Mouse (Mus musculus) intestine, postnatal 0 days (tissue): ENCODE measurements at regions not wholly inside any gene's neighbourhood (a gene's known extent, or its start where the extent isn't known, plus 50 kb on each side); places are given as distances from the start of the nearest gene placed in this dataset.
"Not testable (repeated sequence)": the region's sequence is repeated elsewhere in the genome, so short reads cannot be mapped to it uniquely, and the experiment has no call there.

Source experiments
- ATAC-seq: fragments of 200-750 bp; cut with Nextera tagmentation; 2 replicates; pipeline ENCODE4 v1.8.0; 2017; ENCODE audit warnings: mild to moderate bottlenecking, moderate TSS enrichment, moderate library complexity
- H3K27ac ChIP-seq: fragments of 300-500 bp; sonication (generic); 2 replicates; pipeline ENCODE4 v1.5.1; 2014; ENCODE audit warnings: mild to moderate bottlenecking, low read depth, low read length, moderate library complexity
- H3K27me3 ChIP-seq: fragments of 300-500 bp; sonication (generic); replicated peaks from 2 replicates; pipeline ENCODE4 v1.6.1; 2014; ENCODE audit warnings: low read length, mixed read lengths; ENCODE audit not compliant: control insufficient read depth, insufficient read depth
- H3K36me3 ChIP-seq: fragments of 300-500 bp; sonication (generic); 2 replicates; pipeline ENCODE4 v1.6.1; 2014; ENCODE audit warnings: mild to moderate bottlenecking, moderate library complexity; ENCODE audit not compliant: control insufficient read depth, insufficient read depth
- H3K4me1 ChIP-seq: fragments of 300-500 bp; sonication (generic); replicated peaks from 2 replicates; pipeline ENCODE4 v1.6.1; 2014; ENCODE audit warnings: antibody characterized with exemption, low read length, mixed read lengths; ENCODE audit not compliant: control insufficient read depth, insufficient read depth
- H3K4me2 ChIP-seq: fragments of 300-500 bp; sonication (generic); replicated peaks from 2 replicates; pipeline ENCODE4 v1.6.1; 2014; ENCODE audit warnings: low read depth, mild to moderate bottlenecking, moderate library complexity
- H3K4me3 ChIP-seq: fragments of 300-500 bp; sonication (generic); 2 replicates; pipeline ENCODE4 v1.5.1; 2014; ENCODE audit warnings: low read depth, low read length
- H3K9ac ChIP-seq: fragments of 300-500 bp; sonication (generic); 2 replicates; pipeline ENCODE4 v1.6.1; 2014; ENCODE audit warnings: mild to moderate bottlenecking, low read depth, low read length
- H3K9me3 ChIP-seq: fragments of 300-500 bp; sonication (generic); 2 replicates; pipeline ENCODE4 v1.6.1; 2016; ENCODE audit warnings: mixed run types; ENCODE audit not compliant: control insufficient read depth
- CTCF ChIP-seq: sonication (generic); IDR thresholded peaks from 2 replicates; pipeline ENCODE4 v1.5.1; 2016; ENCODE audit warnings: low read depth, mild to moderate bottlenecking, control low read depth, antibody characterized with exemption, moderate library complexity
- WGBS: fragments of 180-500 bp; shearing (Covaris S2); extraction: QIAGEN DNeasy Blood & Tissue Kit; methylation state at CpG from one replicate; pipeline ENCODE4 v1.1.7; 2014; 5-methylcytosine and 5-hydroxymethylcytosine counted together

- TF ChIP-seq CTCF: no peak
- Histone ChIP-seq H3K4me3 (no peak overlapping the region), H3K27me3 (no peaks in the 10 kb centered on the region), H3K4me2 (no peak overlapping the region), H3K27ac (no peak overlapping the region), H3K36me3 (no peaks in the 10 kb centered on the region), H3K9me3 (no peaks in the 10 kb centered on the region), H3K4me1 (no peaks in the 10 kb centered on the region), H3K9ac (no peak overlapping the region)
- WGBS: 78% methylated on average over 13 of the region's 13 CpGs
- ATAC-seq: no peak
These were observed 59.3 kb downstream of the Sox2 start for GRCm38 (mm10) chr3:34709553-34709952.

- not testable (repeated sequence) for H3K4me2 ChIP-seq, H3K9ac ChIP-seq
- WGBS: 90% methylated on average over 7 of the region's 7 CpGs
These were observed 61.9 kb downstream of the Sox2 start for GRCm38 (mm10) chr3:34712137-34712536.

GRCm38 (mm10) chr3:34722506-34722905 is 72.3 kb downstream of the Sox2 start:
- Histone ChIP-seq H3K4me2 (no peak overlapping the region), H3K4me1 (no peaks in the 10 kb centered on the region), H3K9ac (no peak overlapping the region), H3K4me3 (no peak overlapping the region), H3K27ac (no peak overlapping the region), H3K27me3 (no peaks in the 10 kb centered on the region), H3K36me3 (no peaks in the 10 kb centered on the region), H3K9me3 (no peaks in the 10 kb centered on the region)
- WGBS: 77% methylated on average over 7 of the region's 7 CpGs
- no peak for TF ChIP-seq CTCF
- no peak for ATAC-seq

More at GRCm38 (mm10) chr3:34712137-34712536, 61.9 kb downstream of the Sox2 start:
- H3K27ac ChIP-seq, H3K36me3 ChIP-seq, H3K4me1 ChIP-seq, H3K27me3 ChIP-seq, H3K9me3 ChIP-seq, H3K4me3 ChIP-seq, ATAC-seq: not testable (repeated sequence)

- H3K9ac ChIP-seq: no peak overlapping the region
- no peaks in the 10 kb centered on the region for H3K36me3 ChIP-seq
- no peak overlapping the region for H3K27ac ChIP-seq
- no peaks in the 10 kb centered on the region for H3K27me3 ChIP-seq
- H3K4me3 ChIP-seq: no peak overlapping the region
- no peaks in the 10 kb centered on the region for H3K4me1 ChIP-seq
- H3K9me3 ChIP-seq: no peaks in the 10 kb centered on the region
- 87% methylated on average over 12 of the region's 12 CpGs for WGBS
- TF ChIP-seq CTCF: no peak
- no peak for ATAC-seq
- no peak overlapping the region for H3K4me2 ChIP-seq
These were observed 76.8 kb downstream of the Sox2 start for GRCm38 (mm10) chr3:34726955-34727354.

- Histone ChIP-seq H3K4me1 (no peaks in the 10 kb centered on the region), H3K36me3 (no peaks in the 10 kb centered on the region), H3K9ac (no peak overlapping the region), H3K4me3 (no peak overlapping the region), H3K27me3 (no peaks in the 10 kb centered on the region), H3K9me3 (no peaks in the 10 kb centered on the region), H3K27ac (no peak overlapping the region), H3K4me2 (no peak overlapping the region)
- no peak for ATAC-seq
- TF ChIP-seq CTCF: no peak
These were observed 78.1 kb downstream of the Sox2 start for GRCm38 (mm10) chr3:34728282-34728681.

DNA sequence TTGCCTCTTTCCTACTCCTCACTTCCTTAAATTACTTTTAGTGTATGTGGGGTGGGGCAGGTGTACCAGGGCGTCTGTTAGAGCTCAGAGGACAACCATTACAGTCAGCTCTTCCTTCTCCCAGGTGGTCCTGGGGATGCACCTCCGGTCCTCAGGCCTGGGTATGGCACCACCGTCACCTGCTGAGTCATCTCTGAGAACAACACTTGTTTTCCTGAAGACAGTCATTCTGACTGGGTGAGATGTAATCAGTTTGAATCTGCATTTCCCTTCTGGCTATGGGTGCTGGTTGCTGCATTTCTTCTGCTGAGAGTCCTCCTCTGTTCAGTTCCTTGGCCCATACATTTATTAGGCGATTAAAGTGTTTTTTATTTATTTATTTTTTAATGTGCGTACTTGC is 84.8 kb downstream of the Sox2 start:
- no peaks in the 10 kb centered on the region for H3K4me1 ChIP-seq
- no peak overlapping the region for H3K4me2 ChIP-seq
- no peak for TF ChIP-seq CTCF
- no peaks in the 10 kb centered on the region for H3K27me3 ChIP-seq
- no peak overlapping the region for H3K9ac ChIP-seq
- no peak for ATAC-seq
- no peak overlapping the region for H3K4me3 ChIP-seq
- no peaks in the 10 kb centered on the region for H3K36me3 ChIP-seq
- no peaks in the 10 kb centered on the region for H3K9me3 ChIP-seq
- WGBS: 77% methylated on average over 5 of the region's 5 CpGs
- H3K27ac ChIP-seq: no peak overlapping the region

GRCm38 (mm10) chr3:34738001-34738400 is 87.8 kb downstream of the Sox2 start:
- 91% methylated on average over 4 of the region's 4 CpGs for WGBS
- Histone ChIP-seq H3K9me3 (no peaks in the 10 kb centered on the region), H3K27ac (no peak overlapping the region), H3K4me3 (no peak overlapping the region), H3K4me2 (no peak overlapping the region), H3K4me1 (no peaks in the 10 kb centered on the region), H3K27me3 (no peaks in the 10 kb centered on the region), H3K36me3 (no peaks in the 10 kb centered on the region), H3K9ac (no peak overlapping the region)
- ATAC-seq: no peak
- no peak for TF ChIP-seq CTCF
